Mouse (Mus musculus): ENCODE measurements around the gene Ccdc24.

- TF ChIP-seq TAL1 (IDR thresholded peaks at IDR 0.05; ENCODE audit: low read length) (no peak), GATA1 (IDR thresholded peaks at IDR 0.05; ENCODE audit: low read length) (no peak)
These were observed 40.9 kb downstream of the Ccdc24 start for GRCm38 (mm10) chr4:117831499-117831898.

Measured in erythroblast, embryonic 14.5 days (primary cell).